Mouse (Mus musculus): ENCODE measurements at regions not wholly inside any gene's neighbourhood (a gene's known extent, or its start where the extent isn't known, plus 50 kb on each side); places are given as distances from the start of the nearest gene placed in this dataset.

GRCm38 (mm10) chr4:131656034-131656433 lies 182.1 kb downstream of the Ptpru start:
- no peak for DNase-seq

- no peak for DNase-seq
Observed at GRCm38 (mm10) chr4:131657922-131658321, 180.2 kb downstream of the Ptpru start.

DNA sequence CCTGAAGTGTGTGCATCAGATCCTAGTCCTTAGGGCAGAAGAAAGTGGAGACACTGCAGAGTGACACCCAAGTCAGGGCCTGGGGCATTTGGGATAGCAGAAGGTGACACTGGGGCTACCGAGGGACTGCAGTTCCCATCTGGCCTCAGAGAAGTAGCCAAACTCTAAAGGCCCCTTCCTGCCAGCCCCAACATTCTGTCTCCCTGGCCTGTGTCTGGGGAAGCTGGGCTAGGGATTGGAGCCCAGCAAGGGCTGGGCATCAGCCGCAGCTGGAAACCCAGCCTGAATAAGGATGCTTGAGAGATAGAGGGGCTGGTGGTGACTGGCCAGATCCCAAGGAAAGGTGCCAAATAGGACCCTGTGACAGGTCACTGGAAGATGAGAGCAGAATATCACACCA lies 177.2 kb downstream of the Ptpru start:
- no peak for DNase-seq

- no peak for DNase-seq
Observed at GRCm38 (mm10) chr4:131671784-131672515, 166.1 kb downstream of the Ptpru start.

GRCm38 (mm10) chr4:131677966-131678365 lies 160.1 kb downstream of the Ptpru start:
- no peak for DNase-seq

DNA sequence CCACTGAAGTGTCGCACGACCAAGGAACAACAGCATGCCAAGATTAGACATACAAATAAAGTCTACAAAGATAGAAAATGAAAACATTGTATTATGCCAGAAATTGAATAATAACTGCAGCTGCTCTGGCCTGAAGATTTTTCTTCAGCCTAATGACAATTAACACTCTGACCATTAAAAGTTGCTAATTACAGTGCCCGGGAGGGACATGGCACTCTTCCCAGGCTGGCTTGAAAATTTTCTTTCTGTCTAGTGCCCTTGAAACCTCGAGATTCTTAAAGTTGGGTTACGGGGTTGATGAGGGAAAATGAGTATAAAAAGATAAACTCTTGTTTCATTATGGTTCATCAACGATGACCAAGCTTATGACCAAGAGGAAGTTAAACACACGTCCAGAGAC lies 154.9 kb downstream of the Ptpru start:
- DNase-seq: no peak

DNA sequence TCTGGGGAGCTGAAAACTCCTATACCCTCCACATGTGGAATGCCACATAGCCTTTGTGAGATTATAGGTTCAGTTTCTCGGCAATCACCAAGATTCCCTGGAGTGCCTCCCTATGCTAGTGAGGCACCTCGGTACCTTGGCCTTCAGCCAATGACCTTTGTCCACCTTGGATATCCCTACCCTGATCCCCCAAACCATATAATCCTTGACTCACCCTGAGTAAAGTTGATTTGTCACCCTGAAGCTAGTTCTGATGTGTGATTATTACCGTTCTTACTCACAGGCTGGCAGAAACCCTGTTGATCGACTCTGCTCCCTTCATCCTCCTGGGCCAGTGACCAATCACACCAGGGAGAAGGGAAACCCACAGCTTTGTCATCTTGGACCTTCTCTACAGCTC lies 152.5 kb downstream of the Ptpru start:
- no peak for DNase-seq

GRCm38 (mm10) chr4:131694232-131694631 lies 143.9 kb downstream of the Ptpru start:
- peak; percentile 3 for DNase-seq

DNA sequence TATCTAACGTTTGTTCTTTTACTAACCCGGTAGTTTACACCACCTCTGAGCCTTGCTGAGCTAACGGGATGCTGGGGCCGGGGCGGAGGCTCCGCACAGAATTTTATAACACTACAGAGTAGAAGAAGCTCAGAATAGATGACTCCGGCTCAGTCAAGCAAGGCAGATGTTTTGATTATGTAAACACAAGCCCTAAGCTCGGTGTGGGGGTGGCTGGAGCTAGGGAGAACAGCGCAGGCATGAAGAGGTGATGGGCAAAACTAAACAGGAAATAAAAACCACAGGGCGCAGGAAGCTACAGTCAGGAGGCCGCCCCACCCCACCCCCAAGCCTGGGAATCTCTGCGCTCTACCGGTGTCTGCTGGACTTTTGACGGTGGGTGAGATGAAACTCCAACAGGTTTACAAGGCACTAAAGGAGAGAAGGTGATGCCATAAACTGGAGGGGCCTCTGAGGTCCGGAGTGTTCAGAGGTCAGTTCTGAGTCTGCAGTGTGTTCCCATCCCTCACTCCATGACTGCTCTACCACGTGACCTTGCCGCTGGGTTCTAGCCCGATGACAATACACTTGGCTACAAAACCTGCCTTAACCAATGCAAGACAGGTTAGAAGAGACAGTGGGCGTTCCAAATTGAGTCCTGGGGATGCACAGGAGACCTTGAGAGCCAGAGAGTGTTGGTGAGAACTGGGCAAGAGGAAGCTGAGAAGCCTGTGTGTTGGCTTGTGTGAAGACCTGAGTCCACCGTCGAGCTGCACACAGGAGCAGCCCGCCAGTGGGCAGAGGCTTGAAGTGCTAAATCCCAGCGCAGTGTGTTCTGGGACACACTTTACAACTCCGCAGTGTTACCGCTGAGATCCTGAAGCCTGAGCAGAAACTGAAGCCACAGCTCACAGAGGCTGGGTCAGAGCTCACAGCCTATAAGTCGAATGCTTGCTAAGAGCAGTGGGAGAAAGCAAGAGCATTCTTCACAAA lies 141.9 kb downstream of the Ptpru start:
- peak; percentile 6 for DNase-seq

All from thymus, postnatal 25 days (tissue).